Mouse (Mus musculus) lung, postnatal 10 days (tissue): ENCODE results near the gene Ywhag.
A peak's percentile ranks its signal among the peaks of the same experiment; 100 is the strongest.

ENCODE experiments used
- DNase-seq: peaks from one replicate; pipeline ENCODE4 v3.0.0; 2021

Ywhag gene

DNA sequence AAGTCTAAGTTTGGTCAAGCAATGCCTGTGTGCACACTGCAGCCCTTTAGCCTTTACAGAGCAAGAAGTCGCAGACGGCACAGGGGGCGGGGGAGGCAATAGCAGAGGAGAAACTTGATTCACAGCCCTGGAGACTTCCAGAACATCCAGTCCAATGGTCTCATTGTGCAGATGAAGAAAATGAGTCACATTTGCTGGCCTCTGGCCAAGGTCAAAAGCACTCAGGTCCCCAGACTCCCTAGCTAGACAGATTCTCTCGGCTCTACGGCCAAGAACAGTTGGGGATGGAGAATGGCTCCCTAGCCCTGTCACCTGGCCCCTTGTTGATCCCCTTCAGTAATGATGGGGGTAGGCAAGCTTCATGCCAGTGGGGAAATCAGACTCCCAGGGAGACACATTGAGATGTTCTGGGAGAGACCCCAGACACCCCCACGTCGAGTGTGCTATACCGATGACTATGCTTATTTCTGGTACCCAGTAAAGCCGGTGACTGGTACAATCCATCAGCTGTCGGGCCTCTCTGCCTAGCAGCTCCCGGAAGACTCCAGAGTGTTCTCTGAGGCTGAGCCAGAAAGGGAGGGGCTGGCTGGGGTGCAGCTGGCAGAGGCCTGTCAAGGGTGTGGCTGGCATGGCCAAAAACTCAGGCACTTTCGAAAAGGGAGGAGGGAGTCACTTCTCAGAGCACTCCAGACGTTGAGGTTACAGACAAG lies 54.8 kb downstream of the Ywhag start:
- peak; percentile 94 for DNase-seq

GRCm38 (mm10) chr5:135877831-135878231 lies 56.6 kb downstream of the Ywhag start:
- DNase-seq, result peak; percentile 69

DNA sequence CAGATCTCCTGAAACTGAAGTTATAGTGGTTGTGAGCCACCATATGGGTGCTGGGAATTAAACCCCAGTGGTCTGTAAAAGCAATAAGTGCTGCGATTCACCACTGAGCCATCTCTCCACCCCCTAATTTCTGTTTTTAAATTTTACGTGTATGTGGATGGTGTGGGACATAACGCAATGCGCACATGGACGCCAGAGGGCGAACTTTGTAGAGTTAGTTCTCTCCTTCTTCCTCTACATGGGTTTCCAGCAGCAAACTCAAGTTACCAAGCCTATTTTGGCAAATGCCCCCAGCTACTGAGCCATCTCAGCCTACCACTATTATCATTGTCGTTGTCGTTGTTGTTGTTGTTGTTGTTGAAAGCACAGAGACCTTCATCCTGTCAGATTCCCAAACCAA lies 57.2 kb downstream of the Ywhag start:
- DNase-seq, result peak; percentile 85

DNA sequence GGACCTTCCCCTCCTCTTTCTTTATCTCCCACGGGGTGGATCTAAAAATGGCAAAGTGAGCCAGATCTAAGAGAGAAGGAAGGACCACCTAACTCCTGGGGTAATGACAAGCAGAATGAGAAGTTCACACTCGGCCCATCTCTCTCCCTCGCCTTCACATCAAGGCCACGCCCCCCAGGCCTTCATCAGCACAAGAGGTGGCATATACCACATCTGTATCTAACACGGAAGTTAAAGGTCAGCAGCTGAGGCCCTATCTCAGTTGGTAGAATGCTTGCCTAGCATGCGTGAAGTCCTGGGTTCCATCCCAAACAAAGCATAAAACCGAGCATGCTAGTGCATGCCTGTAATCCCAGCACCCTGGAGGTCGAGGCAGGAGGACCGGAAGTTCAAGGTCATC lies 60.7 kb downstream of the Ywhag start:
- DNase-seq, result no peak

DNA sequence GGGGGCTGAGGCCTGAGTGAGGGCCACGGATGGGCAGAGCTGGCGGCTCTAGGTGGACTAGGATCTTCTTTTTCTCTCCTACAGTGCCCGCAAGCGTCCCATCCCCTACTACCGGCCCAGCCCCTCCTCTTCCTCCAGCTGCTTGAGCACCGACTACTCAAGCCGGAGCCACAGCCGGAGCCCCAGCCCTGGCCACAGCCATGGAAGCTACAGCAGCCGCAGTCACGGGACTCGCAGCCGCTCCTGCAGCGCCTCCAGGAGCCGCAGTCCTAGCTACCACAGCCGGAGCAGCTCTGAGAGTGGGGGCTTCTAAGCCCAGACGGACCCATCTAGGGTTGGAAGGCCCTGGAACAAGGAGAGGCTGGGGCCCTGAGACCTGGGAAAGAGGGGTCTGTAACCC lies 61.4 kb downstream of the Ywhag start:
- no peak for DNase-seq

DNA sequence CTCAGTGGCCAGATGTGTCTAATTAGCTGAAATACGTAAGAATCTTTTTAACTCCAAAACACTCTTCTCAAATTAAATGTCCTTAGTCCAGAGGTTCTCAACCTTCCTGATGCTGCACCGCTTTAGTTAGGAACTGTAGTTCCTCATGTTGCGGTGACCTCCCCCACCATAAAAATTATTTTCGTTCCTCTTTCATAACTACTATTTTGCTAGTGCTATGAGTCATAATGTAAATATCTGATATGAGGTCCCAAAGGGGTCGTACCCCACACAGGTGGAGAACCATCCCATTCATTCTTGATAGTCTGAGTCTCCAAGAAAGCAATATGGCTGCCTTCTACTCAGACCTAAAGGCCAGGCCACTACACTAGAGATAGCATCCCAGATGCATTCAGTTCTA lies 63.9 kb downstream of the Ywhag start:
- DNase-seq, result no peak

DNA sequence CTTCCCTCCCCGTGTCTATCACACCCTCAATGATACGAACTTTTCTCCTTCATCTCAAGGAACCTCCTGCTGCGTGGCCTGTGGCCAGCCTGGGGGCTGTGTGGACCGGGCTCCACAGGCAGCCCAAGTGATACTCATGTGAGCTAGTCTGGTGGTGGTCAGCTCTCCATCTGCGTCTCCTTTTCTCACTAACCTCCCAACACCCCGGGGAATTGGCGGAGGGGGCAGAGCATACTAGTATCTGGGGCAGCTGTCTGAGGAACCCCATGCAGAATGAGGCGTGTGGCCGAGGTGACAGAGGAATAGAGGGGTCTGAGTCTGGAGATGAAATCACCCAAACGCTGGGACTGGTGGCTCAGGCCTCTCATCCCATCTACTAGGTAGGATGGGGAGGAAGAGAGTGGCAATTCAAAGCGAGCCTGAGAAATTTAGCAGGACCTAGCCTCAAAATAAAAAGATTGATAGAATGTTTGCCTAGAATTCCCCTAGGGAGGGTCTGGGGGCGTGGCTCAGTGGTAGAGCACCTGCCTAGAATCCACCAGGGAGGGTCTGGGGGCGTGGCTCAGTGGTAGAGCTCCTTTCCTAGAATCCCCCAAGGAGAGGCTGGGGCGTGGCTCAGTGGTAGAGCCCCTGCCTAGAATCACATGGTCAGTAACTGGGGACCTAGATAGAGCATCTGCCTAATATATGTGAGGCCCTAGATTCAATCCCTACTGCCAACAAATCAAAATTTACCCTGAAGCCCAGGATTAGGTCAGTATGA lies 64.6 kb downstream of the Ywhag start:
- DNase-seq, result no peak

DNA sequence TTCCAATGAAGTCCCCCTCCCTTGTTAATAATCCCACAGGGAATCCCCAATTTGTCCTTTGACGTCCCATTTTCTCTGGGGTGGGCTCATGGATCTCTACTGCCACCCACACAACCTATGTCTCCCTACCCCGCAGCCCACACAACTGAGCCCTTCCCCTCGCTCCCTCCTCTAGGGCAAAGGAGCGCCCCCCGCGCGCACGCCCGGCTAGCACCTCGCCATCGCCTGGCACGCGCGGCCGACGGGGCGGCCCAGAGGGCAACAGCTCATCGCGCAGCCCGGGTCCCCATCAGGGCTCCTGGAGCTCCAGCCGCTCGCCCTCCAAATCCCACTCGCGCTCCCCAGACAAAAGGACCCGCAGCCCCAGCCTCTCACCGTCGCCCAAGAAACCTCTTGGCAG lies 65.8 kb downstream of the Ywhag start:
- DNase-seq, result no peak

DNA sequence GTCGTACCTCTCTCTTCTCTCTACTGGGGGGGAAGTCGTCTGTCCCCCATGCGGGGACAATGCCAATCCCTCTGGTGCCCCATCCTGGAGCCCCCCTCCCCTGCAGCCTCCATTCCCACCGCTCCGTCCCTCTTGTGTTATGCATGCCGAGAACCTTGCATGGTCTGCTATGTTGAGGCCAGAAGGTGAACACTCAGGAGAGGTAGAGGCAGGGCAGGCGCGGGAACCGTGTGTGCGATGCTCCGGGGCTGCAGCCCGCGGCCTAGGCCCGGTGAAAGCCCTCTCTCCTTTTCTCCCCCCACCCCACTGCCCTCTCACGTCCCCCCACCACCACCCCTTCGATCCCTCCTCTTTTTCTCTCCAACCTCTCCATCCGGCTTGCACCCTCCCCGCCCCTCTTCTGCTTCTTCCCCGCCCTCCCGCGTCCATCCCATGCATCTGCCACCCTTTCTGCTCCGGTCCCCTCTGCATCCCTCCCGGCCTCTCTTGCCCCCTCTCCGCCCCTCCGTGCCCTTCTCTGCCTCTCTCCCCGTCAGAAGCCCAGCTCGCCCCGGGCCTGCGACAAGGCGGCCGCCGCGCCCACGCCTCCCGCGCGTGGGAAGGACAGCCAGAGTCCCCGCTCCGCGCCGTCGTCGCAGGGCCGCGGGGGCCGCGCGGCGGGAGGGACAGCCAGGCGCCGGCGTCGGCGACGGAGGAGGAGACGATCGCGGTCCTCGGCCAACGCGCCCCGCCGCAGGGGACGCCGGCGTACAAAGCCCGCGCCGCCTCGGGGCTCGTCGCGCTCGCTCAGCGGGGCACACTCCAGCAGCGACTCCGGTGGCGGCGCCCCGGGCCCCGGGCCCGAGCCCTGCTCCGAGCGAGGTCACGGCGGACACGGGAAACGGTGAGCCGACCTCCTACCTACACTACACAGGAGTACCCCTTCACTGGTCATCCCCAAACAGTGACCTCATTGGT lies 66.5 kb downstream of the Ywhag start:
- peak; percentile 29 for DNase-seq

GRCm38 (mm10) chr5:135866662-135867061 lies 67.8 kb downstream of the Ywhag start:
- DNase-seq, result no peak
